Mouse (Mus musculus) Patski (cell line): ENCODE data around the gene Phxr2. TPM values are rescaled to one million over a fixed set of nuclear protein-coding genes. Genes with fewer than 3 reads are reported as not detected.
"Not testable (repeated sequence)": the region's sequence is repeated elsewhere in the genome, so short reads cannot be mapped to it uniquely, and the experiment has no call there.

Experiments used
- ATAC-seq: fragments of 100-300 bp; one replicate; pipeline ENCODE4 v1.8.0; 2021
- CTCF ChIA-PET: fragments of 350-600 bp; sonication (Branson Sonifier 250); formaldehyde crosslinking; loops from one replicate; lab custom pipeline; 2022; ENCODE audit warnings: inconsistent platforms; lab: Charles Lee
- POLR2A ChIA-PET: fragments of 350-600 bp; sonication (Branson Sonifier 250); formaldehyde crosslinking; loops from one replicate; lab custom pipeline; 2022; ENCODE audit warnings: antibody characterized with exemption, inconsistent platforms; lab: Charles Lee
- DNase-seq: peaks from one replicate; pipeline ENCODE4 v3.0.0-alpha.2; 2011; ENCODE audit warnings: low read depth, low spot score
- H3K27me3 ChIP-seq: fragments of 371-371 bp; one replicate; pipeline ENCODE4 v1.5.1; 2021
- CTCF ChIP-seq: fragments of 100-300 bp; IDR thresholded peaks from one replicate; pipeline ENCODE4 v1.5.1; 2021
- in situ Hi-C: fragments of 300-500 bp; cut with MboI; formaldehyde crosslinking; loops from 3 replicates; pipeline ENCODE4 v1.11.1; 2018; ENCODE audit warnings: low pct_unique_long_range_greater_than_20kb, mixed read lengths
- polyA plus RNA-seq: library from polyadenylated mRNA; unstranded; gene quantifications from one replicate; pipeline ENCODE4 v1.2.3, GENCODE M21; 2021

The Phxr2 gene
- polyA plus RNA-seq, 1 experiment from 2014 or later: not detected

- TF ChIP-seq CTCF: no peak
- in situ Hi-C loops: loop anchor here (25.0 kb wide), 1 partner anchor 1324 kb away; the partner anchor contains the start of genes Cep290 and Tmtc3
- ChIA-PET CTCF (interaction anchor here (1.4 to 7.7 kb wide), 8 partner anchors 9 to 454 kb away, joined by 3 to 113 read pairs (median 9); partner anchors contain the start of gene Phxr2), POLR2A (interaction anchor here (0.7 kb wide), 1 partner anchor 227 kb away, joined by 3 read pairs; no protein-coding TSS in a partner anchor)
- no peak for DNase-seq
- no peak for ATAC-seq
- no peaks in the 10 kb centered on the region for H3K27me3 ChIP-seq
These were observed 36.9 kb upstream of the Phxr2 start for GRCm38 (mm10) chr10:99163002-99163401.

DNA sequence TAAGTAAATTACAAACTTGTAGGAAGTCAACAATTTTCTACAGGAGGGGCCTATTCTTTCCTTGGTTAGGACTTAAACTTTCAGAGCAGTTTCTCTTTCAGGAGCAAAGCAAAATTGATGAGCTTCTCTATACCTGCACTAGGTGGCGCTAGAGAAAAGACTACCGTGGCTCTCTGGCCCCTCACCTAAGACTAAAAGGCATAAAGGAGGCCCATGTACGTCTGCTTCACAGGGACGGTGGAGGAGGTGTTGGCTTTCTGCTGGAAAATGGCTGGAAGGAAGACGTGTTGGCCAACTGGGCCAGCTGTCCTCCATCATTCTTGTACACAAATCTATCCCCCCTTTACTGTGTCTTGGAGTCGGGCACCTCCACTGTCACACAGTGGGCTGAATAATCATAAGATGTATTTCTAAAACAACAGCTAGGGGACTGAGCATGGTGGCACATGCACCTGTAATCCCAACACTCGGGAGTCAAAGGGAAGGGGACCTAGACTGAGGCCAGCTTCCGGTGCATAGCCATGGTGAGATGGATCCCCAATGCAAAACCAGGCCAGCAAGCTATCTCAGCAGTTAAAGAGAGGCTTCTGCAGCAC lies 36.0 kb upstream of the Phxr2 start:
- H3K27me3 ChIP-seq: no peaks in the 10 kb centered on the region
- in situ Hi-C loops: loop anchor here (25.0 kb wide), 1 partner anchor 1325 kb away; the partner anchor contains the start of genes Cep290 and Tmtc3
- no peak for DNase-seq
- POLR2A ChIA-PET: interaction anchor here (0.7 kb wide), 1 partner anchor 417 kb away, joined by 3 read pairs; no protein-coding TSS in a partner anchor
- ATAC-seq: peak; percentile 42
- CTCF ChIA-PET: interaction anchor here (0.9 to 7.7 kb wide), 20 partner anchors 10 to 460 kb away, joined by 3 to 113 read pairs (median 4); partner anchors contain the start of gene Phxr2
- peak; percentile 84 for TF ChIP-seq CTCF

DNA sequence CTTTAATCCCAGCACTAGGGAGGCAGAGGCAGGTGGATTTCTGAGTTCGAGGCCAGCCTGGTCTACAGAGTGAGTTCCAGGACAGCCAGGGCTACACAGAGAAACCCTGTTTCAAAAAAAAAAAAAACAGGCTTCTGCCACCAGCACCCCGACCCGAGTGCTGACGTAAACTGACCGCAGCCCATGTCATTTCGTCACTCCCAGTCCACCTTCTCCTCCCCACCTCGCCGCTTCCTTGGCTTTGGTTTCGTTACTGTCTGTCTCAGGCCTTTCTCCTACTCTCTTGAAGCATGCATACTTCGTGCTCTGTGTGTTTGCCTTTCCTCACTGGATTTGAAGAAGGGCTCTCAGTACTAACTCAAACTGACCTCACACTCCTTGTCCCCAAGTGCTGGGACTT lies 31.6 kb upstream of the Phxr2 start:
- CTCF ChIA-PET, H3K27me3 ChIP-seq, POLR2A ChIA-PET, ATAC-seq, DNase-seq: not testable (repeated sequence)
- in situ Hi-C loops: loop anchor here (25.0 kb wide), 1 partner anchor 1330 kb away; the partner anchor contains the start of genes Cep290 and Tmtc3

DNA sequence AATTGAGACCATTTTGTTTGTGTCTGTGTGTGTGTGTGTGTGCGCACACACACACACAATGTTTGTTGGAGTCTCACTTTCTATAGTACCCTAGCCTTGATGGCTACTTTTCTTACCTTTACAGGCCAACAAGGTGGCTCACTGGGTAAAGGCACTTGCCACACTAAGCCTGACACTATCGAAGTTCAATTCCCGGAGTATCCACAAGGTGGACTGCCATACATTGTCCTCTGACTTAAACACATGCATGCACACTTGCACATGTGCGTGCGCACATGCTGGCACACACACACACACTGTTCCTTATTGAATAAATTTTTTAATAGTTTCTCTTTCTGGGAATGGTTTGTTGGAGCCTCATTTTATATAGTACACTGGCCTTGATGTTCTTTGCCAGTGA lies 30.7 kb upstream of the Phxr2 start:
- in situ Hi-C loops: loop anchor here (25.0 kb wide), 1 partner anchor 1330 kb away; the partner anchor contains the start of genes Cep290 and Tmtc3
- no peak for ATAC-seq

DNA sequence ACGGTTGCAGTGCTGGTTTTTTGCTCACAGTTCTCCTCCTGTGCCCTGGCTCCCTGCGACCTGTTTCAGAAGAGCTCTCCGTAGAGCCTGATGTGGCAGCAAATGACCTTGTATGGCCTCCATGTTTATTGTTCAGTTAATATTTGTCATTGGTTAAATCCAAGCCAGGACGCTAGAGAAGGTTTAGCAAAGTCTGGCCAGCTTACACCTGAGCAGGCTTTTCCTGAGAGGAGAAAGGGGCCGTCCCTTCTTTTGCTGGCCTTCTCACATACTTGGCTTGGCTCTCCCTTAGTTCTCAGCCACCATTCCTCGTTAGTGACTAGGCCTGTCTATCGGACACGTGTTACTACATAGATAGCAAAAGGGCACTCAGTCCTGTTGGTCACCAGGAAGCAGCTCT lies 28.5 kb upstream of the Phxr2 start:
- no peak for DNase-seq
- in situ Hi-C loops: loop anchor here (25.0 kb wide), 1 partner anchor 1333 kb away; the partner anchor contains the start of genes Cep290 and Tmtc3
- ATAC-seq: no peak
- H3K27me3 ChIP-seq: no peaks in the 10 kb centered on the region
- POLR2A ChIA-PET: no interaction called here
- TF ChIP-seq CTCF: no peak
- CTCF ChIA-PET: interaction anchor here (1.0 to 1.8 kb wide), 2 partner anchors 461 to 467 kb away, joined by 3 to 5 read pairs; no protein-coding TSS in a partner anchor

More for the DNA sequence above, 30.7 kb upstream of the Phxr2 start:
- no peaks in the 10 kb centered on the region for H3K27me3 ChIP-seq
- POLR2A ChIA-PET: no interaction called here
- no peak for DNase-seq
- CTCF ChIA-PET: no interaction called here
- TF ChIP-seq CTCF: peak; percentile 17

- DNase-seq (no peak), ATAC-seq (no peak)
- ChIA-PET POLR2A (interaction anchor here (0.6 to 0.7 kb wide), 2 partner anchors 18 to 21 kb away, joined by 3 read pairs; no protein-coding TSS in a partner anchor), CTCF (interaction anchor here (1.1 to 4.8 kb wide), 4 partner anchors 10 to 48 kb away, joined by 3 to 26 read pairs (median 3); no protein-coding TSS in a partner anchor)
- in situ Hi-C loops: loop anchor here (25.0 kb wide), 1 partner anchor 1335 kb away; the partner anchor contains the start of genes Cep290 and Tmtc3
- TF ChIP-seq CTCF: peak; percentile 55
- H3K27me3 ChIP-seq: no peaks in the 10 kb centered on the region
These were observed 25.9 kb upstream of the Phxr2 start for GRCm38 (mm10) chr10:99152063-99152462.

- in situ Hi-C loops: loop anchor here (25.0 kb wide), 1 partner anchor 1336 kb away; the partner anchor contains the start of genes Cep290 and Tmtc3
- no peak for ATAC-seq
- TF ChIP-seq CTCF: no peak
- no peak for DNase-seq
- POLR2A ChIA-PET: no interaction called here
- no peaks in the 10 kb centered on the region for H3K27me3 ChIP-seq
- CTCF ChIA-PET: interaction anchor here (0.9 to 4.8 kb wide), 4 partner anchors 11 to 44 kb away, joined by 3 to 26 read pairs (median 3); no protein-coding TSS in a partner anchor
These were observed 25.5 kb upstream of the Phxr2 start for GRCm38 (mm10) chr10:99151580-99151979.

DNA sequence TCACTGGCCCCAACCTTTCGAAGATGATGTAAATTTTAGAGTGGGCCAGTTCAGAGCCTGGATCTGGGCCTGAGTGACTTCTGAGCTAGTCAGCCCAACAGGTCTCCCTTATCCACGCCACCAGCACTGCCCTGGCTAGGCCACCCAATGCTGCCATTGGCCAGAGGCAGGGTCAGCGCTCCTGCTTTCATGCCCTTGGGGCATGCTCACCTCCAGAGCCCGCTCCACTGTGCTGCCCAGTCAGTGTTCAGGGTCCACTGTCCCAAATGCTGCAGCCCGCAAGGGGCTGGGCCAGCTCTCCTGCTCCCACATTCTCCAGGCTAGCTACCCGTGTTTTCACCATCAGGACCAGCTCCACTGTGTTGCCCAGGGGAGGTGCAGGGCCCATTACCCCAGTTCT lies 23.9 kb upstream of the Phxr2 start:
- CTCF ChIA-PET: interaction anchor here (4.8 kb wide), 1 partner anchor 12 kb away, joined by 26 read pairs; no protein-coding TSS in a partner anchor
- POLR2A ChIA-PET: interaction anchor here (0.6 kb wide), 1 partner anchor 23 kb away, joined by 5 read pairs; no protein-coding TSS in a partner anchor
- TF ChIP-seq CTCF: no peak
- in situ Hi-C loops: loop anchor here (25.0 kb wide), 1 partner anchor 1337 kb away; the partner anchor contains the start of genes Cep290 and Tmtc3
- no peaks in the 10 kb centered on the region for H3K27me3 ChIP-seq
- ATAC-seq (no peak), DNase-seq (no peak)

DNA sequence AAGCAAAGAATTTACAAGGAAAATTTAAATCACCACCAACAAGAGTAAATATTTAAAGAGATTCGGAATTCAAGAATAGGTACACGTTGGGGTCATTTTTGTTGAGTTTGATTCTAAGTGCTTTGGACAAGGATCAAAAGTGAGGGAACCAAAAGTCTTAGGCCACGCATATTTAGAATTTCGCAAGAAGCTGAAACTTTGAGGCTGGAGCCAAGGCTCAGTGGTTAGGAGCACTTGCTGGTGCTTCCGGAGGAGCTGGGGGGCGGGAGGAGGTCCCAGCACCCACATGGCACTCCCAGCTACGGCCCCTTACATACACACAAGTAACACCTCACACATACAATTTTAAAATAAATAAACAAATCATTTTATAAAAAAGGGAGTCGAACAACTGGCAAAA lies 20.5 kb upstream of the Phxr2 start:
- no peak for DNase-seq
- POLR2A ChIA-PET: no interaction called here
- no peak for ATAC-seq

DNA sequence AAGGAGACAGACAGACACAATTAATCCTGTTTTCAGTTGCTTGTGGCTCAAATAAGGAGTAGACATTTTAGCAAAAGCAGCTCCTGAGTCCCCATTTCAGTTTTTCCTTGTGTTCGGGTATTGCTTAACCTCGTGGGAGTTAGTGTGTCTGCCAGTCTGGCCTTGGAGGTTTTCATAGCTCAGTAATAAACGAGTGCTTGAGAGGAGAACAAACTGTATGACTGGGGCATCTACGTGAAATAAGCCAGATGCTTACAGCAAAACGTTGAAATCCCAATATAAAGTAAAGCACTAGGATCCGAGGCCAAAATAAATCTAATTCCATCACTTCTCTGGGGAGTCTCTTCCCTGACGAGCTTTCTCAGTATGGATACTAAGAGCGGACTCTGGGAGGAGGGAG lies 19.5 kb upstream of the Phxr2 start:
- H3K27me3 ChIP-seq: no peaks in the 10 kb centered on the region
- POLR2A ChIA-PET: no interaction called here
- DNase-seq: no peak

More for the DNA sequence above, 20.5 kb upstream of the Phxr2 start:
- no peak for TF ChIP-seq CTCF
- H3K27me3 ChIP-seq: no peaks in the 10 kb centered on the region
- in situ Hi-C loops: no loop called here
- CTCF ChIA-PET: interaction anchor here (1.6 kb wide), 1 partner anchor 49 kb away, joined by 3 read pairs; no protein-coding TSS in a partner anchor

More for the DNA sequence above, 19.5 kb upstream of the Phxr2 start:
- in situ Hi-C loops: no loop called here
- CTCF ChIA-PET: interaction anchor here (1.1 to 1.6 kb wide), 4 partner anchors 10 to 48 kb away, joined by 3 to 6 read pairs (median 3); no protein-coding TSS in a partner anchor
- ATAC-seq: no peak
- TF ChIP-seq CTCF: no peak
